Mouse (Mus musculus): ENCODE data around the gene Adcy7.

Gene Adcy7

GRCm38 (mm10) chr8:88265511-88265910 is 6.7 kb upstream of the Adcy7 start:
- no peak for TF ChIP-seq GATA4 (IDR thresholded peaks at IDR 0.05; ENCODE audit: insufficient replicate concordance, low read length)

GRCm38 (mm10) chr8:88266170-88266800 is 5.9 kb upstream of the Adcy7 start:
- no peak for TF ChIP-seq GATA4 (IDR thresholded peaks at IDR 0.05; ENCODE audit: insufficient replicate concordance, low read length)

- TF ChIP-seq GATA4 (IDR thresholded peaks at IDR 0.05; ENCODE audit: insufficient replicate concordance, low read length) = no peak
Measured at GRCm38 (mm10) chr8:88266801-88267403, 5.3 kb upstream of the Adcy7 start.

- no peak for TF ChIP-seq GATA4 (IDR thresholded peaks at IDR 0.05; ENCODE audit: insufficient replicate concordance, low read length)
Measured at GRCm38 (mm10) chr8:88269107-88269875, 2.9 kb upstream of the Adcy7 start.

- TF ChIP-seq GATA4 (IDR thresholded peaks at IDR 0.05; ENCODE audit: insufficient replicate concordance, low read length) = no peak
Measured at GRCm38 (mm10) chr8:88270086-88270485, 2.1 kb upstream of the Adcy7 start.

GRCm38 (mm10) chr8:88273051-88273430 is 838 bp downstream of the Adcy7 start:
- TF ChIP-seq GATA4 (IDR thresholded peaks at IDR 0.05; ENCODE audit: insufficient replicate concordance, low read length) = no peak

- no peak for TF ChIP-seq GATA4 (IDR thresholded peaks at IDR 0.05; ENCODE audit: insufficient replicate concordance, low read length)
Measured at GRCm38 (mm10) chr8:88274090-88274489, 1.9 kb downstream of the Adcy7 start.

GRCm38 (mm10) chr8:88279220-88279619 is 7.0 kb downstream of the Adcy7 start:
- no peak for TF ChIP-seq GATA4 (IDR thresholded peaks at IDR 0.05; ENCODE audit: insufficient replicate concordance, low read length)

- TF ChIP-seq GATA4 (IDR thresholded peaks at IDR 0.05; ENCODE audit: insufficient replicate concordance, low read length) = no peak
Measured at GRCm38 (mm10) chr8:88279670-88280069, 7.5 kb downstream of the Adcy7 start.

- no peak for TF ChIP-seq GATA4 (IDR thresholded peaks at IDR 0.05; ENCODE audit: insufficient replicate concordance, low read length)
Measured at GRCm38 (mm10) chr8:88280904-88281303, 8.7 kb downstream of the Adcy7 start.

- TF ChIP-seq GATA4 (IDR thresholded peaks at IDR 0.05; ENCODE audit: insufficient replicate concordance, low read length) = no peak
Measured at GRCm38 (mm10) chr8:88282684-88283083, 10.5 kb downstream of the Adcy7 start.

- no peak for TF ChIP-seq GATA4 (IDR thresholded peaks at IDR 0.05; ENCODE audit: insufficient replicate concordance, low read length)
Measured at GRCm38 (mm10) chr8:88283243-88284115, 11.3 kb downstream of the Adcy7 start.

GRCm38 (mm10) chr8:88284738-88285137 is 12.5 kb downstream of the Adcy7 start:
- no peak for TF ChIP-seq GATA4 (IDR thresholded peaks at IDR 0.05; ENCODE audit: insufficient replicate concordance, low read length)

- no peak for TF ChIP-seq GATA4 (IDR thresholded peaks at IDR 0.05; ENCODE audit: insufficient replicate concordance, low read length)
Measured at GRCm38 (mm10) chr8:88285469-88286356, 13.5 kb downstream of the Adcy7 start.

Data from liver, adult (tissue).